Mouse (Mus musculus) cerebellum, adult 2 months (tissue): ENCODE measurements around the gene Slfnl1.

ENCODE experiments used
- CTCF ChIP-seq: fragments of 200-500 bp; IDR thresholded peaks from 2 replicates; pipeline ENCODE4 v1.5.1; 2011; ENCODE audit warnings: low read depth, mild to moderate bottlenecking, control low read depth, low read length, moderate library complexity, borderline replicate concordance; ENCODE audit not compliant: insufficient read depth
- POLR2A ChIP-seq: fragments of 200-500 bp; IDR thresholded peaks from 2 replicates; pipeline ENCODE4 v1.6.1; 2011; ENCODE audit warnings: low read length, control low read depth, borderline replicate concordance; ENCODE audit not compliant: insufficient read depth

DNA sequence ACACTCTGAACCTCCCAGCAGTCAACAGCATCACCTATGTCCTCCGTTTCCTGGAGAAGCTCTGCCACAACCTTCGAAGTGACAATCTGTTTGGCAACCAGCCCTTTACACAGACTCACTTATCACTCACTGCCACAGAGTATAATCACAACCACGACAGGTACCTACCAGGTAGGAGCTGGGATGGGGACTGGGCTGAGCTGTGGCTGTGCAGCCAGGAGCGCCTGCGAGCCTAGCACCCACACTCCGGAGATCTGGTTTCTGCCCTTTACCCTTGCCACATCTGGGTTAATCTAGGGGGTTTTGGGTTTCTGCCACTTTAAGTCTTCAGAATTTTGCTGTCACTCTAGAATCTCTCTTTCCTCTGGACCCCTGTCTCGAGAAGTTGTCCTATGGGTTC, 15.1 kb upstream of the Slfnl1 start:
- TF ChIP-seq POLR2A, result no peak
- no peak for TF ChIP-seq CTCF
